Mouse (Mus musculus) CD8-positive naive resting alpha-beta T cell, adult 2 months (primary cell): ENCODE results near the gene Uqcc3.
"Not testable (repeated sequence)": the region's sequence is repeated elsewhere in the genome, so short reads cannot be mapped to it uniquely, and the experiment has no call there.

ENCODE experiments used
- DNase-seq, 2 experiments: peaks; one replicate each; pipeline ENCODE4 v3.0.0; 2022; ENCODE audit warnings: low read depth in 2 of 2, low spot score in 2 of 2

The Uqcc3 gene

GRCm38 (mm10) chr19:8880311-8881033 is at the start of gene Uqcc3:
TSS of gene Uqcc3 (minus strand) at chr19:8880923.
- DNase-seq = peak; percentile 83 to 90

- no peak for DNase-seq
Measured at GRCm38 (mm10) chr19:8930117-8930516, 49.4 kb upstream of the Uqcc3 start.

- DNase-seq = peak; percentile 77 to 83
Measured at GRCm38 (mm10) chr19:8929224-8930088, 48.7 kb upstream of the Uqcc3 start, which contains the start of the genes Rom1 and Eml3. TSS of gene Rom1 (minus strand) at chr19:8929356. TSS of gene Eml3 (plus strand) at chr19:8929552.

GRCm38 (mm10) chr19:8928689-8929223 is 48.0 kb upstream of the Uqcc3 start:
- DNase-seq = peak in 1 of 2 experiments; percentile 20

GRCm38 (mm10) chr19:8927891-8928525 is 47.3 kb upstream of the Uqcc3 start:
- DNase-seq = no peak

- DNase-seq = no peak
Measured at GRCm38 (mm10) chr19:8926766-8927165, 46.0 kb upstream of the Uqcc3 start.

- no peak for DNase-seq
Measured at GRCm38 (mm10) chr19:8921741-8922140, 41.0 kb upstream of the Uqcc3 start.

- DNase-seq = no peak
Measured at GRCm38 (mm10) chr19:8920836-8921291, 40.1 kb upstream of the Uqcc3 start.

- DNase-seq = peak; percentile 57 to 63
Measured at GRCm38 (mm10) chr19:8920073-8920736, 39.5 kb upstream of the Uqcc3 start, which contains the start of gene B3gat3. TSS of gene B3gat3 (plus strand) at chr19:8920374.

- DNase-seq = no peak
Measured at GRCm38 (mm10) chr19:8919684-8920072, 39.0 kb upstream of the Uqcc3 start.

- no peak for DNase-seq
Measured at GRCm38 (mm10) chr19:8919000-8919399, 38.3 kb upstream of the Uqcc3 start.

- DNase-seq = no peak
Measured at GRCm38 (mm10) chr19:8914212-8914611, 33.5 kb upstream of the Uqcc3 start.

GRCm38 (mm10) chr19:8911810-8912209 is 31.1 kb upstream of the Uqcc3 start:
- DNase-seq = no peak

- no peak for DNase-seq
Measured at GRCm38 (mm10) chr19:8908531-8908930, 27.8 kb upstream of the Uqcc3 start.

- DNase-seq = no peak
Measured at GRCm38 (mm10) chr19:8903412-8903811, 22.7 kb upstream of the Uqcc3 start.

GRCm38 (mm10) chr19:8899079-8899478 is 18.4 kb upstream of the Uqcc3 start:
- DNase-seq = no peak

GRCm38 (mm10) chr19:8898576-8898975 is 17.9 kb upstream of the Uqcc3 start:
- DNase-seq = peak in 1 of 2 experiments; percentile 18

- DNase-seq = peak; percentile 90 to 92
Measured at GRCm38 (mm10) chr19:8897865-8898495, 17.3 kb upstream of the Uqcc3 start, which contains the start of gene Ganab. TSS of gene Ganab (plus strand) at chr19:8898071.

GRCm38 (mm10) chr19:8897211-8897864 is 16.6 kb upstream of the Uqcc3 start:
- not testable (repeated sequence) for DNase-seq
